Mouse (Mus musculus) kidney, embryonic 15.5 days (tissue): ENCODE data around the gene Onecut3. TPM values are rescaled to one million over a fixed set of nuclear protein-coding genes. Genes with fewer than 3 reads are reported as not detected.

Source experiments
- ATAC-seq: fragments of 200-750 bp; cut with Nextera tagmentation; replicated peaks from 2 replicates; pipeline ENCODE4 v1.8.0; 2017; ENCODE audit warnings: moderate TSS enrichment; ENCODE audit not compliant: low FRiP score
- H3K27ac ChIP-seq: fragments of 300-500 bp; sonication (generic); 2 replicates; pipeline ENCODE4 v1.5.1; 2015; ENCODE audit warnings: mild to moderate bottlenecking, inconsistent platforms
- H3K27me3 ChIP-seq: fragments of 300-500 bp; sonication (generic); 2 replicates; pipeline ENCODE4 v1.6.1; 2015; ENCODE audit warnings: inconsistent platforms
- H3K36me3 ChIP-seq: fragments of 300-500 bp; sonication (generic); 2 replicates; pipeline ENCODE4 v1.6.1; 2015; ENCODE audit warnings: inconsistent platforms
- H3K4me1 ChIP-seq: fragments of 300-500 bp; sonication (generic); 2 replicates; pipeline ENCODE4 v1.6.1; 2015; ENCODE audit warnings: inconsistent platforms
- H3K4me2 ChIP-seq: fragments of 300-500 bp; sonication (generic); 2 replicates; pipeline ENCODE4 v1.6.1; 2015; ENCODE audit warnings: moderate library complexity, mild to moderate bottlenecking, inconsistent platforms
- H3K4me3 ChIP-seq: fragments of 300-500 bp; sonication (generic); replicated peaks from 2 replicates; pipeline ENCODE4 v1.5.1; 2015; ENCODE audit warnings: mild to moderate bottlenecking, inconsistent platforms
- H3K9ac ChIP-seq: fragments of 300-500 bp; sonication (generic); 2 replicates; pipeline ENCODE4 v1.6.1; 2015; ENCODE audit warnings: mild to moderate bottlenecking, inconsistent platforms
- H3K9me3 ChIP-seq: fragments of 300-500 bp; sonication (generic); replicated peaks from 2 replicates; pipeline ENCODE4 v1.6.1; 2016; ENCODE audit warnings: inconsistent platforms
- WGBS: fragments of 180-500 bp; shearing (Covaris S2); methylation state at CpG from one replicate; pipeline ENCODE4 v1.1.7; 2015; ENCODE audit warnings: mixed read lengths; 5-methylcytosine and 5-hydroxymethylcytosine counted together
- polyA plus RNA-seq: library from polyadenylated mRNA; unstranded; fragments of >200 nt; fragmentation: Nextera tagmentation; extraction: Ambion mirVana; gene quantifications from 2 replicates; pipeline ENCODE4 v1.2.1, GENCODE M21; 2015

Gene Onecut3
- polyA plus RNA-seq, 1 experiment from 2014 or later: not detected

- Histone ChIP-seq H3K27ac (peak within 1 kb of the TSS; percentile 66; the same call in 1 of the 2 replicates), H3K9me3 (no peaks in the 10 kb centered on the region), H3K4me1 (peaks cover 32% of the 10 kb centered on the region), H3K4me3 (peak within 1 kb of the TSS; percentile 39), H3K27me3 (peaks cover 35% of the 10 kb centered on the region), H3K4me2 (peak within 1 kb of the TSS; percentile 61), H3K9ac (no peak within 1 kb of the TSS), H3K36me3 (peaks cover 29% of the 10 kb centered on the region)
- ATAC-seq: peak; percentile 89
- under 1% methylated on average over 30 of the region's 30 CpGs for WGBS
Measured at GRCm38 (mm10) chr10:80538710-80539394, 44.2 kb downstream of the Onecut3 start, which contains the start of gene Atp8b3. TSS of gene Atp8b3 (minus strand) at chr10:80539124.

GRCm38 (mm10) chr10:80539493-80539892, 44.9 kb downstream of the Onecut3 start:
- no peak overlapping the region for H3K27ac ChIP-seq
- no peak for ATAC-seq
- WGBS: 50% methylated on average over 5 of the region's 5 CpGs
- H3K4me3 ChIP-seq: no peak overlapping the region
- no peaks in the 10 kb centered on the region for H3K9me3 ChIP-seq
- H3K4me2 ChIP-seq: peak overlapping the region; percentile 61
- peaks cover 33% of the 10 kb centered on the region for H3K27me3 ChIP-seq
- H3K36me3 ChIP-seq: peaks cover 36% of the 10 kb centered on the region
- peaks cover 32% of the 10 kb centered on the region for H3K4me1 ChIP-seq
- no peak overlapping the region for H3K9ac ChIP-seq

- Histone ChIP-seq H3K4me1 (peaks cover 16% of the 10 kb centered on the region), H3K36me3 (peaks cover 79% of the 10 kb centered on the region), H3K4me2 (no peak overlapping the region), H3K27me3 (no peaks in the 10 kb centered on the region), H3K9me3 (no peaks in the 10 kb centered on the region), H3K9ac (no peak overlapping the region), H3K4me3 (no peak overlapping the region), H3K27ac (no peak overlapping the region)
- WGBS: 95% methylated on average over 14 of the region's 14 CpGs
- no peak for ATAC-seq
Measured at GRCm38 (mm10) chr10:80543873-80544272, 49.2 kb downstream of the Onecut3 start.

- Histone ChIP-seq H3K27ac (no peak overlapping the region), H3K9ac (no peak overlapping the region), H3K36me3 (peaks cover 97% of the 10 kb centered on the region), H3K9me3 (no peaks in the 10 kb centered on the region), H3K4me3 (no peak overlapping the region), H3K27me3 (no peaks in the 10 kb centered on the region), H3K4me1 (peaks cover 6% of the 10 kb centered on the region), H3K4me2 (no peak overlapping the region)
- ATAC-seq: no peak
- 93% methylated on average over 8 of the region's 8 CpGs for WGBS
Measured at GRCm38 (mm10) chr10:80545590-80545989, 51.0 kb downstream of the Onecut3 start.

GRCm38 (mm10) chr10:80546945-80547344, 52.3 kb downstream of the Onecut3 start:
- no peak overlapping the region for H3K9ac ChIP-seq
- H3K27ac ChIP-seq: no peak overlapping the region
- H3K4me2 ChIP-seq: no peak overlapping the region
- no peak overlapping the region for H3K4me3 ChIP-seq
- peaks cover 90% of the 10 kb centered on the region for H3K36me3 ChIP-seq
- H3K4me1 ChIP-seq: peaks cover 6% of the 10 kb centered on the region
- H3K9me3 ChIP-seq: no peaks in the 10 kb centered on the region
- ATAC-seq: no peak
- 93% methylated on average over 4 of the region's 4 CpGs for WGBS
- H3K27me3 ChIP-seq: no peaks in the 10 kb centered on the region

- ATAC-seq: no peak
- H3K9me3 ChIP-seq: no peaks in the 10 kb centered on the region
- H3K9ac ChIP-seq: no peak overlapping the region
- WGBS: 91% methylated on average over 15 of the region's 15 CpGs
- H3K4me2 ChIP-seq: no peak overlapping the region
- H3K27me3 ChIP-seq: no peaks in the 10 kb centered on the region
- H3K36me3 ChIP-seq: peaks cover 84% of the 10 kb centered on the region
- H3K27ac ChIP-seq: no peak overlapping the region
- no peak overlapping the region for H3K4me3 ChIP-seq
- H3K4me1 ChIP-seq: peaks cover 6% of the 10 kb centered on the region
Measured at GRCm38 (mm10) chr10:80547539-80547938, 52.9 kb downstream of the Onecut3 start.

GRCm38 (mm10) chr10:80548428-80549006, 53.9 kb downstream of the Onecut3 start:
- 73% methylated on average over 10 of the region's 10 CpGs for WGBS
- H3K27ac ChIP-seq: no peak overlapping the region
- H3K9ac ChIP-seq: no peak overlapping the region
- no peak overlapping the region for H3K4me2 ChIP-seq
- H3K27me3 ChIP-seq: no peaks in the 10 kb centered on the region
- ATAC-seq: peak; percentile 67
- H3K36me3 ChIP-seq: peaks cover 74% of the 10 kb centered on the region
- H3K4me1 ChIP-seq: peaks cover 8% of the 10 kb centered on the region
- H3K9me3 ChIP-seq: no peaks in the 10 kb centered on the region
- H3K4me3 ChIP-seq: no peak overlapping the region

- Histone ChIP-seq H3K27ac (no peak overlapping the region), H3K9me3 (no peaks in the 10 kb centered on the region), H3K4me1 (peaks cover 15% of the 10 kb centered on the region), H3K36me3 (peaks cover 66% of the 10 kb centered on the region), H3K9ac (no peak overlapping the region), H3K4me3 (no peak overlapping the region), H3K4me2 (no peak overlapping the region), H3K27me3 (no peaks in the 10 kb centered on the region)
- 80% methylated on average over 21 of the region's 21 CpGs for WGBS
- ATAC-seq: no peak
Measured at GRCm38 (mm10) chr10:80549279-80549678, 54.6 kb downstream of the Onecut3 start.

GRCm38 (mm10) chr10:80552364-80552763, 57.7 kb downstream of the Onecut3 start:
- peaks cover 35% of the 10 kb centered on the region for H3K36me3 ChIP-seq
- H3K9ac ChIP-seq: no peak overlapping the region
- H3K9me3 ChIP-seq: no peaks in the 10 kb centered on the region
- 59% methylated on average over 9 of the region's 9 CpGs for WGBS
- H3K4me2 ChIP-seq: no peak overlapping the region
- peaks cover 18% of the 10 kb centered on the region for H3K4me1 ChIP-seq
- no peak overlapping the region for H3K27ac ChIP-seq
- no peaks in the 10 kb centered on the region for H3K27me3 ChIP-seq
- H3K4me3 ChIP-seq: no peak overlapping the region
- ATAC-seq: no peak

- no peak overlapping the region for H3K27ac ChIP-seq
- H3K4me1 ChIP-seq: peaks cover 28% of the 10 kb centered on the region
- 90% methylated on average over 8 of the region's 8 CpGs for WGBS
- no peaks in the 10 kb centered on the region for H3K27me3 ChIP-seq
- H3K4me3 ChIP-seq: no peak overlapping the region
- H3K9ac ChIP-seq: no peak overlapping the region
- no peak for ATAC-seq
- H3K36me3 ChIP-seq: peaks cover 23% of the 10 kb centered on the region
- H3K4me2 ChIP-seq: no peak overlapping the region
- no peaks in the 10 kb centered on the region for H3K9me3 ChIP-seq
Measured at GRCm38 (mm10) chr10:80553575-80553974, 58.9 kb downstream of the Onecut3 start.

GRCm38 (mm10) chr10:80553997-80554396, 59.4 kb downstream of the Onecut3 start:
- Histone ChIP-seq H3K27me3 (no peaks in the 10 kb centered on the region), H3K36me3 (peaks cover 19% of the 10 kb centered on the region), H3K4me3 (no peak overlapping the region), H3K4me2 (no peak overlapping the region), H3K27ac (no peak overlapping the region), H3K4me1 (peaks cover 27% of the 10 kb centered on the region), H3K9ac (no peak overlapping the region), H3K9me3 (no peaks in the 10 kb centered on the region)
- ATAC-seq: no peak
- 82% methylated on average over 6 of the region's 6 CpGs for WGBS

GRCm38 (mm10) chr10:80557346-80557965, 62.8 kb downstream of the Onecut3 start:
- no peak overlapping the region for H3K9ac ChIP-seq
- no peaks in the 10 kb centered on the region for H3K27me3 ChIP-seq
- no peaks in the 10 kb centered on the region for H3K36me3 ChIP-seq
- H3K9me3 ChIP-seq: no peaks in the 10 kb centered on the region
- no peak overlapping the region for H3K4me2 ChIP-seq
- peaks cover 51% of the 10 kb centered on the region for H3K4me1 ChIP-seq
- WGBS: 38% methylated on average over 5 of the region's 5 CpGs
- ATAC-seq: no peak
- H3K27ac ChIP-seq: no peak overlapping the region
- no peak overlapping the region for H3K4me3 ChIP-seq
